Mouse (Mus musculus): ENCODE measurements around the gene Rnasel.
A peak's percentile ranks its signal among the peaks of the same experiment; 100 is the strongest.

The Rnasel gene

GRCm38 (mm10) chr1:153749211-153749801 lies at the start of gene Rnasel:
TSS of gene Rnasel (plus strand) at chr1:153749426.
- DNase-seq, result peak; percentile 81

- DNase-seq, result peak; percentile 44
These were observed 48.7 kb upstream of the Rnasel start for GRCm38 (mm10) chr1:153700448-153701063.

GRCm38 (mm10) chr1:153701461-153701860 lies 47.8 kb upstream of the Rnasel start:
- DNase-seq, result no peak

GRCm38 (mm10) chr1:153702166-153702852 lies 46.9 kb upstream of the Rnasel start:
- no peak for DNase-seq

- no peak for DNase-seq
These were observed 46.3 kb upstream of the Rnasel start for GRCm38 (mm10) chr1:153702853-153703410.

GRCm38 (mm10) chr1:153703445-153703991 lies 45.7 kb upstream of the Rnasel start:
- DNase-seq, result peak; percentile 54

GRCm38 (mm10) chr1:153704174-153704573 lies 45.1 kb upstream of the Rnasel start:
- DNase-seq, result peak; percentile 47

- no peak for DNase-seq
These were observed 44.2 kb upstream of the Rnasel start for GRCm38 (mm10) chr1:153704996-153705395.

- DNase-seq, result no peak
These were observed 40.6 kb upstream of the Rnasel start for GRCm38 (mm10) chr1:153708626-153709025.

- no peak for DNase-seq
These were observed 39.8 kb upstream of the Rnasel start for GRCm38 (mm10) chr1:153709451-153709850.

GRCm38 (mm10) chr1:153711544-153712262 lies 37.5 kb upstream of the Rnasel start:
- no peak for DNase-seq

GRCm38 (mm10) chr1:153712633-153713032 lies 36.6 kb upstream of the Rnasel start:
- no peak for DNase-seq

- DNase-seq, result no peak
These were observed 31.2 kb upstream of the Rnasel start for GRCm38 (mm10) chr1:153717990-153718389.

- DNase-seq, result no peak
These were observed 28.3 kb upstream of the Rnasel start for GRCm38 (mm10) chr1:153720935-153721334.

GRCm38 (mm10) chr1:153721565-153722310 lies 27.5 kb upstream of the Rnasel start:
- no peak for DNase-seq

GRCm38 (mm10) chr1:153723426-153723825 lies 25.8 kb upstream of the Rnasel start:
- peak; percentile 66 for DNase-seq

- peak; percentile 12 for DNase-seq
These were observed 22.6 kb upstream of the Rnasel start for GRCm38 (mm10) chr1:153726636-153727035.

- DNase-seq, result peak; percentile 64
These were observed 19.4 kb upstream of the Rnasel start for GRCm38 (mm10) chr1:153729806-153730205.

GRCm38 (mm10) chr1:153730671-153731070 lies 18.6 kb upstream of the Rnasel start:
- peak; percentile 22 for DNase-seq

GRCm38 (mm10) chr1:153733181-153733580 lies 16.0 kb upstream of the Rnasel start:
- peak; percentile 72 for DNase-seq

GRCm38 (mm10) chr1:153734866-153735265 lies 14.4 kb upstream of the Rnasel start:
- peak; percentile 50 for DNase-seq

- DNase-seq, result no peak
These were observed 13.1 kb upstream of the Rnasel start for GRCm38 (mm10) chr1:153736096-153736495.

Measured in thymus, postnatal 4 days (tissue).